Mouse (Mus musculus): ENCODE measurements around the gene Sowahc.

Gene Sowahc

GRCm38 (mm10) chr10:59221473-59222270, at the start of gene Sowahc, which contains the start of gene Sept10:
Gene Sowahc (plus strand): TSS chr10:59221953.
Gene Sept10 (minus strand): TSS chr10:59221847.
- DNase-seq (ENCODE audit: low read depth), result peak; percentile 98

- no peak for DNase-seq (ENCODE audit: low read depth)
Measured at GRCm38 (mm10) chr10:59172539-59172938, 49.2 kb upstream of the Sowahc start.

GRCm38 (mm10) chr10:59179620-59180019, 42.1 kb upstream of the Sowahc start:
- DNase-seq (ENCODE audit: low read depth), result no peak

- DNase-seq (ENCODE audit: low read depth), result no peak
Measured at GRCm38 (mm10) chr10:59182306-59182705, 39.4 kb upstream of the Sowahc start.

- no peak for DNase-seq (ENCODE audit: low read depth)
Measured at GRCm38 (mm10) chr10:59194891-59195290, 26.9 kb upstream of the Sowahc start.

- no peak for DNase-seq (ENCODE audit: low read depth)
Measured at GRCm38 (mm10) chr10:59196763-59197162, 25.0 kb upstream of the Sowahc start.

GRCm38 (mm10) chr10:59200011-59200410, 21.7 kb upstream of the Sowahc start:
- DNase-seq (ENCODE audit: low read depth), result no peak

- DNase-seq (ENCODE audit: low read depth), result no peak
Measured at GRCm38 (mm10) chr10:59220824-59221472, 805 bp upstream of the Sowahc start.

GRCm38 (mm10) chr10:59222271-59223101, 733 bp downstream of the Sowahc start:
- no peak for DNase-seq (ENCODE audit: low read depth)

- peak; percentile 16 for DNase-seq (ENCODE audit: low read depth)
Measured at GRCm38 (mm10) chr10:59223301-59223700, 1.5 kb downstream of the Sowahc start.

GRCm38 (mm10) chr10:59223890-59224289, 2.1 kb downstream of the Sowahc start:
- DNase-seq (ENCODE audit: low read depth), result peak; percentile 17

- DNase-seq (ENCODE audit: low read depth), result no peak
Measured at GRCm38 (mm10) chr10:59225137-59225536, 3.4 kb downstream of the Sowahc start.

GRCm38 (mm10) chr10:59229205-59229820, 7.6 kb downstream of the Sowahc start:
- DNase-seq (ENCODE audit: low read depth), result no peak

GRCm38 (mm10) chr10:59235227-59235626, 13.5 kb downstream of the Sowahc start:
- no peak for DNase-seq (ENCODE audit: low read depth)

GRCm38 (mm10) chr10:59235847-59236246, 14.1 kb downstream of the Sowahc start:
- DNase-seq (ENCODE audit: low read depth), result no peak

GRCm38 (mm10) chr10:59236486-59236885, 14.7 kb downstream of the Sowahc start:
- peak; percentile 36 for DNase-seq (ENCODE audit: low read depth)

- DNase-seq (ENCODE audit: low read depth), result no peak
Measured at GRCm38 (mm10) chr10:59237757-59238156, 16.0 kb downstream of the Sowahc start.

- no peak for DNase-seq (ENCODE audit: low read depth)
Measured at GRCm38 (mm10) chr10:59241141-59241541, 19.4 kb downstream of the Sowahc start.

- DNase-seq (ENCODE audit: low read depth), result no peak
Measured at GRCm38 (mm10) chr10:59249531-59249930, 27.8 kb downstream of the Sowahc start.

- DNase-seq (ENCODE audit: low read depth), result no peak
Measured at GRCm38 (mm10) chr10:59250679-59251078, 28.9 kb downstream of the Sowahc start.

GRCm38 (mm10) chr10:59251980-59252379, 30.2 kb downstream of the Sowahc start:
- DNase-seq (ENCODE audit: low read depth), result no peak

- DNase-seq (ENCODE audit: low read depth), result no peak
Measured at GRCm38 (mm10) chr10:59252396-59252795, 30.6 kb downstream of the Sowahc start.

All from induced T-regulatory cell, adult 2 months (primary cell).